Mouse (Mus musculus) hematopoietic stem cell, adult 5-6 weeks (primary cell): ENCODE measurements at regions not wholly inside any gene's neighbourhood (a gene's known extent, or its start where the extent isn't known, plus 50 kb on each side); places are given as distances from the start of the nearest gene placed in this dataset.

Experiments used
- ATAC-seq, 2 experiments: fragments of 125-278 bp in 1 of 2; replicated peaks in 1 of 2; 2 replicates each; pipeline ENCODE4 v1.8.0; 2016 to 2017; ENCODE audit warnings: inconsistent platforms in 2 of 2, mild to moderate bottlenecking in 2 of 2, moderate number of reproducible peaks in 2 of 2, low read depth in 1 of 2, moderate TSS enrichment in 1 of 2; ENCODE audit not compliant: low FRiP score in 2 of 2, poor library complexity in 2 of 2, severe bottlenecking in 2 of 2, insufficient read depth in 1 of 2, low TSS enrichment in 1 of 2

DNA sequence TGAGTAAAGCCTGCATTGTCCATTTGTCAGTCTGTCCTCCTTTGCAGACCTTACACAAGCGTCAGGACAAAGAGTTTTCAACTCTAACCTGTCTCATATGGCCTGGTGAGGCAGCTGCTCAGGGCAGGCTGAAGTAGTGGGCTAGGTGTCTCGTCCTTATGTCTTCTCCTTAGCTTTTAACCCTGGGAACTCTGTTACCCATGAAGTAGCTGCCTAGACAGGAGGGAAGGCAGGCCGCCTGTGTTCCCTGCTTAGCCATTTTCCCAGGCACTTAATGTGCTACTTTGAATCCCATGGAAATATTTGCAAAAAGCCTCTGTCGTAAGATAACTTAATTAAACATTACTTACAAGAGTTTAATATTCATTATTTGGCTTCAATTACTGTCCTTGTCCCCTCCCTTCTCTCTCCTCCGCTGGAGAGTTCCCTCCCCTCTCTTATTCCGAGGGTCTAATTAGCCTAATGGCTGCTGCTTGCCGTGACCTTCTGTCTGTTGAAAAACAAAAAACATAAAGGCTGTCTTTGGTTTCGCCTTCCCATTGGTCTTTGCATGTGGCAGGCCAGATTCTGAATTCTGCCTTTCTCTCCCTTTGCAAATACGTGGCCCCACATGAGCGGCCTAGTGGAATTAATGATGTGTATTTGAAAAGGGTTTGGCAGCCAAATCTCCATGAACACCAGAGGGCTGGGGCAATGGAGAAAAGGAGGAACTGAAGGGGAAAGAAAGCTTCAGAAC is 642.2 kb upstream of the Fam160b2 start:
- ATAC-seq: no peak

DNA sequence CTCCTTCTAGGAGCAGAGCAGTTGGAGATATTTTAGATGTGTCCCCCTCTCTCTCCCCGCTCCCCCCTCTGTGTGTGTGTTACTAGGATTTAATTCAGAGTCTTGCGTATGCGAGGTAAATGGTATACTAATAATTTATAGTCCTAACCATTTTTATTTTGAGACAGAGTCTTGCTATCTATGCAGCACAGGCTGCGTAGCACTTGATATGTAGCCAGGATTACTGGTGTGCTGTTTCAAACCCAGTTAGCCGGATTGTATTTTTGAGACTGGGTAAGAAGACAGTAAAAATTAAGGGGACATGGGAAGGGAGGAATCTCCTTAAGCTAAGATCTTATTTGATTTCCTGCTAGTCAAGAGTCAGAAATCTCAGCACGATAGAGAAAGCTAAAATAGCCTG is 636.6 kb upstream of the Fam160b2 start:
- no peak for ATAC-seq

DNA sequence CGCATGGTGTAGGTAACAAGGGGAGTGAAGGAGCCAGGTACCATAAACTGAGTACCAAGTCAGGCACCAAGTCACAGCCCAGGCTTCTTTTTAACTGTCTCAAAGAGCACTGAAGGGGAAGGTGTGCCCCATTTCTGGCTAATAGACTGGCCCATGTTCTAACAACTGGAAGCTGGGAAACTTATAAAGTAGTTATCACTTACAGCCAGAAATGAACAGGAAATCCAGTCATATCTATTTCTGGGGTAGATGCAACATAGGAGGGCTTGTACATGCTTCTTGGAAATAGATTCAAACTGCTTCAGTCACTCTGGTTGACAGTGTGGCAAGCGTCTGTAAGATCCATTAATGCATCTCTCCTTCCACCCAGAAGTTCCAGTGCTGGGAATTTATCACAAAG is 635.3 kb upstream of the Fam160b2 start:
- ATAC-seq: no peak

DNA sequence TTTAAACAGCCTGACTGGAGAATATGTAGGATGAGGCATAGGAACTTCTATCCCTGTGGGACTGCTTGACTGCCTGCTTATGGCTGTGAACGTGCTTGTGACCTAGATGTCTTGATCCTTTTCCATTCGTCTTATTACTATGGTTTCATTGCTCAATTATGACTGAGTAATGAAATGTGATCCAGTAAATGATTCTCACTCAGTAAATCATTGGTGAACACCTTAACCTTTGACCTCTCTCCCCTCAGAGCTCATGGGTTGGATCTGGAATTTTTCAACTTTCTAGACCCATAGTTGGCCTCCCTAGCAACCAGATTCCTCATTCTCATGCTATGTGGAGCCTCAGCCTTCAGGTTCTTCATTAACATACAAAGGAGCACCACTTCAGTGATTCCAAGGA is 634.6 kb upstream of the Fam160b2 start:
- no peak for ATAC-seq

DNA sequence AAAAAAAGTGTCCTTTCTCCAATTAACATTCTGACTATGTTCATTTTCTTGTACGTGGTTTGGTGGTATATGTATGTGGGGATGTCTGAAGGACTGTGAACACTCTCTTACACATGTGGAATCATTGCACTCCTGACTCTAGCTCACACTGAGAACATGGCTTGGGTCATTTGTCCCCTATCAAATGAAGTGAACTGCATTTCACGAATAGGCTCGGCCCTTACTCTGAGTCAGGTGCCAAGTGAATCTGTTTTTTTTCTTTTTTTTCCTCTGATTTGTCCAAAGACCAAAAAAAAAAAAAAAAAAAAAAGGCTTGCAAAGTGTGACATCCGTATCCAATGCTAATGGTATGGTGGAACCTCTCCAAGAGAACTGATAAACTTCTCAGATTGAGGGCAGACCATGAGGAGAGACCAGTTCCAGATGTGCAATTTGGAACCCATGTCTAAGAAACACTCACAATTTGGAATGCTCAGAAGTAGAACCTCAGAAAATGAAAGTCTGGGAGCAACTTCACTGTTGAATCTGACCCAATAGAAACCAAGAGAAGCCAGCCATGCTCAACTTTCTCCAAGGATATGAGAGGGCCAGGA is 631.7 kb upstream of the Fam160b2 start:
- ATAC-seq: no peak

DNA sequence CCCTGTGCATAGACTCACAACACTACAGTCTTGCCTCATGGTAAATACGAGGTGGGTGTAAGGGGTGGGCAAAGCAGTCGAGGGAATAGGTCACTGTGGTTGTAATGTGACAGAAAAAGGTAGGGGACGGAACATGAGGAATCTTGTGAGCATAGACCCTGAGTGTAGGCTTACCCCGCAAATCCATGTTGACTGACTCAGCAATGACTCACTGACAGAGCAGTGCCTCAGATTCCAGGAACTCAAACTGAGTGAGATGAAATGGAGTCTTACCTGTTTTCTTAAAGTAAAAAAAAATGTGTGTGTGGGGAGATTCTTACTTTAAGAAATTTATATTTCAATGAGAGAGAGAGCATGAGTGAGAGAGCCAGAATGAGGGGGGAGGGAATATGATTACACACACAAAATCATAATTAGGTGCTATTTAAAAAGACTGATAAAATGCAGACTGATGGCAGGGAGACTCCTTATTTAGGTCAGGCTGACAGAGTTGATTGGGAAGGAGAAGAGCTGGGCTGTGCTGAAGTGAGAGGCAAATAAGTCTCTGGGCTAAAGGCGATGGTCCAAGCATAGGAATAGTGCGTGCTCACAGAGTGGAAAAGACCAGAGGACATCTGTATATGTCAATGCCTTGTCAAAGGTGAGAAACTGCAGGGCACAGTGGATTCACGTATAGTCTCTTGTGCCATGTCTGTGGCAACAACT is 631.0 kb upstream of the Fam160b2 start:
- ATAC-seq: no peak

DNA sequence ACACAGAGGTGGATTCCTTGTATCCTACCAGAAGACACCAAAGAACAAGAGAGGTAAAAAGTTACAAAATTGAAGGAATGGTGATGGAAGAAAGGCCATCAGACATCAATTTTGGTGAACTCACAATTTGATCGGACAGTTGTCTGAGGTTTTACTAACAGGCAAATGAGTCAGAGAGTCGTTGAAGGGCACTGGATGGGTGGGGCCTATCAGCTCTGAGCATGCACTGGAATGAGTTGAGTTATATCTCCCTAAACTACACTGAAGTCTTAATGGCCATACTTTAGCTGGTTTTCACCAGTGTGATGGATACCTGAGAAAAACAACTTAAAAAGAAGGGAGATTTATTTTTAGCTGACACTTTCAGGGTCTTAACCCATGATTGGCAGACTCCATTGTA is 630.3 kb upstream of the Fam160b2 start:
- ATAC-seq: no peak

DNA sequence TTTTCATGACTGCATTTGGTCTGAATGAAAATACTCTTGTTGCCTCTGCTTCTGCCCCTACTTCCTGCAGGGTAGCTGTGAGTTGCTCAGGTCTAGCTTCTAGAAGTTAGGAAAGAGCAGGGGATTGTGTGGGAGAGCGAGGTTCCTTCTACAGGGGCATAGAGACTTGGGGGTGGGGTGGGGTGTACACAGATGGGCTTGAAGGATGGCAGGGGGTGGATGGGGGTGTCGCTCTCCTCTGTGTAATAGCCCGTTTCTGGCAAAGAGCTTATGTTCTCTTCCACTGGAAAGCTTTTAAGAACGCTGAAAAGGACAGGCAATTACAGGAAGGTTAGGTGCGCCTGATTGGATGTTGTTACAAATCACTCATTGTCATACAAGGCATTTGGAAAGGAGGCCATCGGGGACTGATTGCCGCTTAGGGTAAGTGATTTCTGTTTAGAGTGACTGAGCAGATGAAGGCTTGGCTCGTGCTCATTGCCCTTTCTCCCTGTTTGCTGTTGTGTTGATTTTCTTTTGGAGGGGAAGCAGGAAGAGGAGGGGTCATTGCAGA is 629.3 kb upstream of the Fam160b2 start:
- no peak for ATAC-seq

DNA sequence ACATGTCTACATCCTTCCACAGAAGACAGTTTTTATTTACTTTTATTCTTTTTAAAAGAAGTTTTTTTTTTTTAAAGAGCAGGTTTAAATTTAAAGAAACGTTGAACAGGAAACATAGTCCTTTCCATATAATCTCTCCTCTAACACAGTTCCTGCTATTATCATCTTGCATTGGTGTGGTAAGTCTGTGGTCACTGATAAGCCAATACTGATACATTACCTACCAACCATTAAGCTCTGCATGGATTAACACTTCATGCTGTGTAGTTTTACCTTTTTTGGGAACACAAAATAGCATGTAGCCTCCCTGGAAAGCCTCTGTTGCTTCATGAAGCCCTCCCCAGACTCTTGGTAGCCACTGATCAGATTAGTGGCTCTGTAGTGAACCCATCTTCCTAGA is 617.4 kb upstream of the Fam160b2 start:
- ATAC-seq: peak in 1 of 2 experiments; percentile 21; a peak in 2 of 4 replicates

DNA sequence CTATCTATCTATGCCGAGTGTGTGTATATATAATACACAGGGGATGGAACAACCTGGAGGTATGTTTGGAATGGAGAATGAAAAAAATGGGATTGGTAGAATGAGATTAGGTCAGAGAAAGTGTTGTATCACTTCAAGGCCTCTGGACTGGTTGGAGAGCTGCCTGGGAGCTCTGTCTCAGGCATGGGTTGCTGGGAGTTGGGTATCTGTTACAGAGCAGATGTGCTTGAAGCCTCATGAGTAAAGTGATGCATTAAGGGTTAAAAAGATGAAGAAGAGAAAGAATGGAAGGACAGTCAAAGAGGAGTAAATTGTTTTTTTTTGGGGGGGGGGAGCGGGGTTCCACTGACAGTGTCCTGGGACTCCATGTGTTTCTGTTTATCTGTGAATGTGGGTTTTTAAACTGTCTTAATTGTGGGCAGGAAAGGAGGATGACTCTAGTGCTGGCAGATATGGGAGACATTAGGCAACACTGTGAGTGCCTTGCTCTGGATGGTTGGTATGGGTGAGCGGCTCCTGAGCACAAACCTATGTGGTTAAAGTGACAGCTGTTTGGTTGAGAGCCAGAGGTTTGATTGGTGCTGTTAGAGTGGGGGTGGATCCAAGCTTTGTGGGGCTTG is 611.8 kb upstream of the Fam160b2 start:
- ATAC-seq: peak; percentile 53 to 68

DNA sequence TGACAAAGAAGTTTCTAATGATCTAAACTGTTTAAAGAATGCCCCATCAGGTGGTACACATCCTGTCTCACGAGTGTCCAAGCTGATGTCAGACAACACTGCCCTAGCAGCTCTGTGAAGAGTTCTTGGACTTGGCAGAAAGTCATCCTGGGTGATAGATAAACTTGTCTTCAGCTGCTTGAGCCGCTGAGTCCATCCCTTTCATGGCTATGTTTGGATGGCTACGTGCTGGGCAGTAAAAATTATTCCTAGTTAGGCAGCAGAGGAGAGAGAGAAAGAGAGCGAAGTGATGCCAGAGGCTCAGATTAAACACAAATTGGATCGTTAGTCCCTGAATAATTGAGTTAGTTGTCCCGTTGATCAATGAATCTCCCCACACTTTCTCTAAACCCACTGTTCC is 603.8 kb upstream of the Fam160b2 start:
- no peak for ATAC-seq

DNA sequence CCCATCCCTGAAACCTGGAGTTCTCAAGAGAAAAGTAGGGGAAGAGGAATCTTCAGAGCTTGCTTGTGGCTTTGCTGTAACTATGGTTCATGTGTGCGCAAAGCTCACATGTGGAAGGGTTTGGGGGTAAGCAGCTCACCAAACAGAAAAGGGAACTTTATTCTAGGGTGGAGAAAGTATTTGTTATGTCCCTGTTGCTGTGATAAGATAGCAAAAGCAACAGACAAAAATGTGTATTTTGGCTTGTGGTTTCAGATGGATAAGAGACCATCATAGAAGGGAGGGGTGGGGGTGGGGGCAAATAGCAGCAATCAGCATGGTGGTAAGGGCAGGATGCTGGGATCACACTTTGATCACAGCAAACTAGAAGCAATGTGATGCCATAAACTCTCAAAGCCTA is 601.3 kb upstream of the Fam160b2 start:
- 0 out of 4 replicates have a peak, but pooled peaks of 1 of the 2 experiments have one; percentile 25 for ATAC-seq

DNA sequence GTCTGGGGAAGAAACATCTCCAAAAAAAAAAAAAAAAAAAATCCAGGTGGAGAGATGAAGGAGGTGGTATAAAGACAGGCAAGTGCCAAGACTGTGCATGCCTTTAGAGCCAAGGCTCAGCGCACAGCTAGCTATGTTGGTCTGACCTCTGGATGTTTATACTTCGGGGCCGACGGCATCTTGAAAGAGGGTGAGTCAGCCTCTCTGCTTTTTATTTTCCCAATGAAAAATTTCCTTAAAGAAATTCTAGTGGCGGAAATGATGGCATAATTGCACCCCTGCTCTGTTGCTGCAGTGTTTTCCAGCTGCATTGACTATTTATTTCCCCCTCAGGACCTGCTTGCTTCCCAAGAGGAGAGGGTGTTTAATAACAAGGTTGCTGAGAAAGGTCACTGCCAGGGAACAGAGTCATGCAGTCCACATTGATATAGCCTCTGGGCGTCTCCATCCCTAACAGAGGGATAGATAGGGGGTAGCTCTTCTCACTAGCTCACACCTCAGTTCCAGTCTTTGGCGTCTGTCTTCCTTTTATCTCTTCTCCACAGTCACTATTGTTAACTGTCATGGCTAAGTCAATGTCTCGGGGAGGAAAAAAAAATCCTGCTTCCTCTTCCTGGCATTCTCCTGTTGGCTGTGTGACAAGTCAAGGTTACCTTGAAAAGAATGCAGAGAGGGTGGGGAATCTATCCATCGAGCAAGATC is 599.7 kb upstream of the Fam160b2 start:
- no peak for ATAC-seq

DNA sequence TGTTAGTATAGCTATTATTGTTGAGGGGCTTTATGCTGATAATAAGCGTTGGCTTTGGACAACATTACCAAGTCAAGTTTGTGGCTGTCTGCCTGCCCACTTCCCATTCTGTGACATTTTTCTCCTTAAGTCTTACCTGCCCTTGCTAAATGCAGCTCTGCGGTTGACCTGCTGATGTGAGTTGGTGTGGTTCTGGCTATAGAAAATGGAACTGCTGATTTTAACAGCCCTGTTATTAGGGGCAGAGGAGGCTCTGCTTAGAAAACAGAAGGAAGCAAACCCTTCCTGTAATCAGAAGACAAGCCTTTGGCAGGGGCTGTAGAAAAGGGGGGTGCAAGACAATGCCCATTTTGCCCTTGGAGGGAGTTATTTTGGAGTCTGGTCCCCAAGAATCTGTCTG is 594.6 kb upstream of the Fam160b2 start:
- ATAC-seq: peak; percentile 65 to 81

DNA sequence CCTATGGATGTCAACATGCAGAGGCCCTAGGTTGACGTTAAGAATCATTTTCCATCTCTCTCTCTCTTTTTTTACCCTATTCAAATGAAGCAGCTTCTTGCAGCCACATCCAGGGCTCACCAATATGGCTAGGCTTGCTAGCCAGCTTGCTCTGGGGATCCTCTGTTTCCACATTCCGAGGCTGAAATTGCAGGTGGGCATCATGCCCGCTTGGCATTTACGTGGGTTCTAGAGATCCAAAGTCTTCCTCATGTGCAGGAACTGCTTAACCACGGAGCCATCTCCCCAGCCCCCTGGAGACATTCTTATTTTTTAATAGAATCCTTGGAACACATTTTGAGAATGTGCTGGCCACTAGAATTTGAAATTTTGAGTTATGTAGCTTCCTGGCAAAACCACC is 592.9 kb upstream of the Fam160b2 start:
- no peak for ATAC-seq

DNA sequence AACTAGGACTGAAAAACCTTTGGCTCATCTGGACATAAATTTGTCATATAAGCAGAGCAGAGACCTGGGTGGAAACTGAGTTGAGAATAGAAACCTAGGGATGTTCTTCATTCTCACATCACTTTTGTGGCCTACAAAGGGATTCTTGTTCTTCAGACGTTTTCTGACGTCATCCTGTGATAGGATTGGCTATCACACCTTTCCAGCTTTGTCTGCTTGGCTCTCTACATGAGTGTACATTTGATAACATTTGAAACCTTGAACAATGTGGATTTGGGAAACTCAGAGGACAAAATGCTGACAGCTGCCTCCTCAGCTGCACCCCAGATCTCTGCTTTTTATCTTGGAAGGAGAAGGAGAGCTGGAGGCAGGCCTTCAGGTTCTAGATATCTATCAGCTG is 589.7 kb upstream of the Fam160b2 start:
- no peak for ATAC-seq

DNA sequence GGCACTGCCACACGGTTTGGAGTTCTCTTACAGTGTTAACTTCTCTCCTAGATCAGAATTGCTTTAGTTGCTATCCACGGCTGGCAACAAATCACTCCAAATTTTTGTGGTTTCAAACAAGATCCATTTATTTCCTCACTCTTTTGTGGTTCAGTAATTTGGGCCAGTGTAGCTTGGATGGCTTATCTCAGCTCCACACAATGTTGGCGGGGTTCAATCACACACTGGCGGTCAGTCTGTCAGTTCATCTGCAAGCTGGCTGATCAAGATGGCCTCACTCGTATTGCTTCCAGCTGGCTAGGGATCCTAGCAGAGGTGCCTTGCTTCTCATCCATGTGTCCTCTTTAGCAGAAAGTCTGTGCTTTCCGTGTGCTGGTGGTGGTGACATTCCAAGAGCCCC is 577.7 kb upstream of the Fam160b2 start:
- peak; percentile 70 to 84 for ATAC-seq
